Mouse (Mus musculus): ENCODE results near the gene Cyp26a1. TPM values are rescaled to one million over a fixed set of nuclear protein-coding genes. Genes with fewer than 3 reads are reported as not detected.
A peak's percentile ranks its signal among the peaks of the same experiment; 100 is the strongest.

Gene Cyp26a1
- polyA plus RNA-seq, 1 experiment from 2014 or later: 0.50 TPM

DNA sequence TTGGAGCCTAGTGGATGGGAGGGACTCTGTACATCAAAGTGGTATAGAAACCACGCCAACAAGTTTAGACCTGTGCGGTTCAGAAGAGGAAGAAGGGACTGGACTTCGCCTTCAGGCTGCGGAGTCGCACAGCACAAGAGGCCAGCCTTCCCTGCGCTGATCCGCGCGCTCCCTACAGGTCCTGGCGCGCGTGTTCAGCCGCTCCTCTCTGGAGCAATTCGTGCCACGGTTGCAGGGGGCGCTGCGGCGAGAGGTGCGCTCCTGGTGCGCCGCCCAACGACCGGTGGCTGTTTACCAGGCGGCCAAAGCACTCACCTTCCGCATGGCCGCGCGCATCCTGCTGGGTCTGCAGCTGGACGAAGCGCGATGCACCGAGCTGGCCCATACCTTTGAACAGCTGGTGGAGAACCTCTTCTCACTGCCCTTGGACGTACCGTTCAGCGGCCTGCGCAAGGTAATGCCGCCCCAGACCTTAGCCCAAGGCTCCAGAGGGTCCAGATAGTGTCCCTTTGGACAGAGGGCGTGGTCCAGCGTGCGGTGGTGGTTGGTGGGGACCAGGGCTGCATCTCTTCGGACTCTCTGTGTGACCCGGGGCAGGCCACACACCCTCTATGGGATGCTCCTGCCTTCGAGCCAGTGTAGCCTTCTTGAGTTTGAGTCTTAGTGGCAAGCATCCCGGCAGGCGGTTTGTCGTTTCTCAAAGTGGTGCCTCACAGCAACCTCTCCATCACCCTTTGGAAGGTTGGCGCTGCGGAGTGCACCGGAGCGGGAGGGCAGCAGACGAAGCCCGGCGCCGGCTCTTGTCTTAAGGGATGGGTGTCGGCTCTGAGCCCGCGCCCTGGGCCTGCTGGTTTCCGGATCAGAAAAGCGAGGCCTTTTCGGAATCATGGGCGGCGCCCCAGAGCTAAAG lies 10.4 kb upstream of the Cyp26a1 start:
- 4% methylated on average over 62 of the region's 62 CpGs for WGBS
- H3K27me3 ChIP-seq: peaks cover 97% of the 10 kb centered on the region
- no peak overlapping the region for H3K4me3 ChIP-seq
- no peaks in the 10 kb centered on the region for H3K9me3 ChIP-seq
- H3K9ac ChIP-seq: no peak overlapping the region
- no peak overlapping the region for H3K4me2 ChIP-seq
- H3K27ac ChIP-seq: no peak overlapping the region
- H3K36me3 ChIP-seq: no peaks in the 10 kb centered on the region
- ATAC-seq (ENCODE audit: borderline replicate concordance, extremely low read depth, low FRiP score, low TSS enrichment): no peak
- H3K4me1 ChIP-seq: 0 out of 2 replicates have a peak, but pooled peaks cover 7% of the 10 kb centered on the region

GRCm38 (mm10) chr19:37689478-37689877 lies 8.1 kb upstream of the Cyp26a1 start:
- Histone ChIP-seq H3K36me3 (no peaks in the 10 kb centered on the region), H3K27ac (no peak overlapping the region), H3K27me3 (peaks cover 100% of the 10 kb centered on the region), H3K4me2 (no peak overlapping the region), H3K9ac (no peak overlapping the region), H3K4me1 (peaks cover 16% of the 10 kb centered on the region; the same call in 1 of the 2 replicates), H3K4me3 (no peak overlapping the region), H3K9me3 (no peaks in the 10 kb centered on the region)
- WGBS: 47% methylated on average over 5 of the region's 5 CpGs
- no peak for ATAC-seq (ENCODE audit: borderline replicate concordance, extremely low read depth, low FRiP score, low TSS enrichment)

- Histone ChIP-seq H3K9me3 (no peaks in the 10 kb centered on the region), H3K27ac (no peak overlapping the region), H3K4me1 (peaks cover 18% of the 10 kb centered on the region; the same call in 1 of the 2 replicates), H3K36me3 (no peaks in the 10 kb centered on the region), H3K4me2 (peak overlapping the region; percentile 33), H3K9ac (no peak overlapping the region), H3K27me3 (peaks cover 100% of the 10 kb centered on the region), H3K4me3 (peak overlapping the region; percentile 7; the same call in 1 of the 2 replicates)
- no peak for ATAC-seq (ENCODE audit: borderline replicate concordance, extremely low read depth, low FRiP score, low TSS enrichment)
- WGBS: 5% methylated on average over 29 of the region's 29 CpGs
These were observed 6.9 kb upstream of the Cyp26a1 start for GRCm38 (mm10) chr19:37690716-37691115.

GRCm38 (mm10) chr19:37692879-37693278 lies 4.7 kb upstream of the Cyp26a1 start:
- Histone ChIP-seq H3K4me3 (peak overlapping the region; percentile 35), H3K36me3 (no peaks in the 10 kb centered on the region), H3K9ac (no peak overlapping the region; the same call in 1 of the 2 replicates), H3K9me3 (no peaks in the 10 kb centered on the region), H3K4me1 (peaks cover 36% of the 10 kb centered on the region; the same call in 1 of the 2 replicates), H3K4me2 (peak overlapping the region; percentile 58), H3K27ac (no peak overlapping the region), H3K27me3 (peaks cover 100% of the 10 kb centered on the region)
- ATAC-seq (ENCODE audit: borderline replicate concordance, extremely low read depth, low FRiP score, low TSS enrichment): no peak
- under 1% methylated on average over 40 of the region's 40 CpGs for WGBS

- Histone ChIP-seq H3K4me2 (no peak overlapping the region), H3K9ac (no peak overlapping the region), H3K27ac (no peak overlapping the region), H3K27me3 (peaks cover 100% of the 10 kb centered on the region), H3K9me3 (no peaks in the 10 kb centered on the region), H3K4me1 (peaks cover 45% of the 10 kb centered on the region), H3K4me3 (no peak overlapping the region), H3K36me3 (no peaks in the 10 kb centered on the region)
- 36% methylated on average over 13 of the region's 13 CpGs for WGBS
- ATAC-seq (ENCODE audit: borderline replicate concordance, extremely low read depth, low FRiP score, low TSS enrichment): no peak
These were observed 2.5 kb upstream of the Cyp26a1 start for GRCm38 (mm10) chr19:37695146-37695545.

DNA sequence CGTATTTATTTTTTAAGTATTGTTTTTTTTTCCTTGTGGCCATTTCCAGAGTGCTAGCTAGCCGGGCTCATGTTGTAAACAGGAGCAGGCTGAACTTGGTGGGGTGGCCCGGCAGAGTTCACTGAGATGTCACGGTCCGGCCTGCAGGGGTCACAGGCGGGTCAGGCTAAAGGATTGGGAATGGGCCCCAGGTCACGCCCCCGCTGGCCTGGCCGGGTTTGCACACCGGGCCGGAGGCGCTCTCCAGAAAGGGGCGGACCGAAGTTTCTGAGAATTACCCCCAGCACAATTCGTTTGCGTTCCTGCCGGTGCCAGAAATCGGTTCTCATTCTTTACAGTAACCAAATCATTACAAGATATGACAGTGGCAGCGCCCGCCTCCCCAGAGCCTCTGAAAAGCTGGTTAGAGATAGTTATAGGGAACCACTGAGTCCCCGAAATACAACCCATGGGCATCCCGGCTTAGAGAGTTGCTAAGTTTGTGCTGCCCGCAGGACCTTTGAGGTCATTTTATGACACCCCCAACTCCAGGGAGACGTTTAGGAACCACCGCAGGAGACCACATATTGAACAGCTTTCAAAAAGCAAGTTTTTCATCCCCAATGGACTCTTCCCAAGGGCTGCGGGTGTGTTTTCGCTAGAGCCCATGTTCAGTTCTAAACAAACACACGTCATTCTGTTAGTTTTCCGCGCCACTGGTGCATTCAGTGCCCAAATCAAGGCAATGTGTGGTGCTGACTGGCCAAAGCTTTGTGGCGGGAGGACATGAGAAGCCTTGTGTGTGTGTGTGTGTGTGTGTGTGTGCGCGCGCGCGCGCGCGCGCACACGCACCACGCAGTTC lies 1.6 kb upstream of the Cyp26a1 start:
- Histone ChIP-seq H3K4me2 (peak overlapping the region; percentile 58), H3K27ac (no peak overlapping the region), H3K4me3 (peak overlapping the region; percentile 12), H3K36me3 (no peaks in the 10 kb centered on the region), H3K27me3 (peaks cover 100% of the 10 kb centered on the region), H3K4me1 (peaks cover 41% of the 10 kb centered on the region), H3K9ac (no peak overlapping the region), H3K9me3 (no peaks in the 10 kb centered on the region)
- no peak for ATAC-seq (ENCODE audit: borderline replicate concordance, extremely low read depth, low FRiP score, low TSS enrichment)
- WGBS: 3% methylated on average over 42 of the region's 42 CpGs

- 2% methylated on average over 22 of the region's 22 CpGs for WGBS
- H3K4me2 ChIP-seq: peak overlapping the region; percentile 58
- H3K9ac ChIP-seq: no peak overlapping the region
- peaks cover 98% of the 10 kb centered on the region for H3K27me3 ChIP-seq
- peak overlapping the region; percentile 36 for H3K4me3 ChIP-seq
- H3K4me1 ChIP-seq: peaks cover 41% of the 10 kb centered on the region
- H3K36me3 ChIP-seq: no peaks in the 10 kb centered on the region
- H3K9me3 ChIP-seq: no peaks in the 10 kb centered on the region
- H3K27ac ChIP-seq: no peak overlapping the region
- no peak for ATAC-seq (ENCODE audit: borderline replicate concordance, extremely low read depth, low FRiP score, low TSS enrichment)
These were observed 829 bp upstream of the Cyp26a1 start for GRCm38 (mm10) chr19:37696603-37697334.

- Histone ChIP-seq H3K9ac (no peak overlapping the region), H3K4me2 (peak overlapping the region; percentile 58), H3K9me3 (no peaks in the 10 kb centered on the region), H3K4me3 (peak overlapping the region; percentile 36), H3K27ac (no peak overlapping the region), H3K27me3 (peaks cover 98% of the 10 kb centered on the region), H3K4me1 (peaks cover 41% of the 10 kb centered on the region), H3K36me3 (no peaks in the 10 kb centered on the region)
- 2% methylated on average over 18 of the region's 18 CpGs for whole genome bisulfite sequencing
- no peak for ATAC-seq (ENCODE audit: borderline replicate concordance, extremely low read depth, low FRiP score, low TSS enrichment)
These were observed 312 bp upstream of the Cyp26a1 start for GRCm38 (mm10) chr19:37697335-37697636.

GRCm38 (mm10) chr19:37698273-37699160 lies 919 bp downstream of the Cyp26a1 start:
- no peak overlapping the region for H3K9ac ChIP-seq
- under 1% methylated on average over 63 of the region's 63 CpGs for WGBS
- H3K4me1 ChIP-seq: peaks cover 32% of the 10 kb centered on the region
- H3K27me3 ChIP-seq: peaks cover 98% of the 10 kb centered on the region
- peak; percentile 28; the same call in 1 of the 2 replicates for ATAC-seq (ENCODE audit: borderline replicate concordance, extremely low read depth, low FRiP score, low TSS enrichment)
- peak overlapping the region; percentile 36 for H3K4me3 ChIP-seq
- peak overlapping the region; percentile 58 for H3K4me2 ChIP-seq
- H3K36me3 ChIP-seq: no peaks in the 10 kb centered on the region
- no peak overlapping the region for H3K27ac ChIP-seq
- H3K9me3 ChIP-seq: no peaks in the 10 kb centered on the region

DNA sequence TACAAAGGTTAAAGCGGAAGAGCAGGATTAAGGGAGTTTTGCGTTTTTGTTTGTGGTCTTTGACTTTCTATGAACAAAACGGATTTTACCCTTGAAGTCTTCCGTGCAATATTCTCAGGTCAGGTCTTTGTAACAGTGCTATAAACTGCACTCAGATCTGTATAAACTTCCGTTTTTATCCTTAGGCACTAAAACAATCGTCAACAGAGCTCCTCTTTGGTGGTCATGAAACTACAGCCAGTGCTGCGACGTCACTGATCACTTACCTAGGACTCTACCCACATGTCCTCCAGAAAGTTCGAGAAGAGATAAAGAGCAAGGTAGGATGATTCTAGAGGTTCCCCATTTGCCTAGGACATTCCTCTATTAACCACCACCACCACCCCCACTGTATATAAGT lies 2.1 kb downstream of the Cyp26a1 start:
- 22% methylated on average over 9 of the region's 9 CpGs for WGBS
- Histone ChIP-seq H3K9ac (no peak overlapping the region), H3K4me2 (no peak overlapping the region), H3K27me3 (peaks cover 94% of the 10 kb centered on the region), H3K9me3 (no peaks in the 10 kb centered on the region), H3K4me1 (peaks cover 32% of the 10 kb centered on the region), H3K36me3 (no peaks in the 10 kb centered on the region), H3K4me3 (no peak overlapping the region), H3K27ac (no peak overlapping the region)
- ATAC-seq (ENCODE audit: borderline replicate concordance, extremely low read depth, low FRiP score, low TSS enrichment): no peak

Data from lung, embryonic 15.5 days (tissue).